Mouse (Mus musculus) liver, adult 2 months (tissue): ENCODE results near the gene Agt.

Experiments
- CTCF ChIP-seq: fragments of 200-500 bp; IDR thresholded peaks from 2 replicates; pipeline ENCODE4 v1.5.1; 2011; ENCODE audit warnings: low read depth, low read length, control low read depth
- POLR2A ChIP-seq: fragments of 200-500 bp; IDR thresholded peaks from 2 replicates; pipeline ENCODE4 v1.6.1; 2011; ENCODE audit warnings: low read length, control low read depth; ENCODE audit not compliant: insufficient read depth; ENCODE audit errors: extremely low read depth

GRCm38 (mm10) chr8:124556658-124557057 lies 12.8 kb downstream of the Agt start:
- no peak for TF ChIP-seq POLR2A
- no peak for TF ChIP-seq CTCF
